Mouse (Mus musculus) neural tube, embryonic 14.5 days (tissue): ENCODE results near the gene Ier3. TPM values are rescaled to one million over a fixed set of nuclear protein-coding genes. Genes with fewer than 3 reads are reported as not detected.

Source experiments
- ATAC-seq: fragments of 200-750 bp; cut with Nextera tagmentation; 2 replicates; pipeline ENCODE4 v1.8.0; 2017; ENCODE audit warnings: low read depth, mild to moderate bottlenecking, moderate TSS enrichment, moderate library complexity
- H3K27ac ChIP-seq: fragments of 300-500 bp; sonication (generic); 2 replicates; pipeline ENCODE4 v1.5.1; 2014; ENCODE audit warnings: low read depth, mild to moderate bottlenecking, control low read depth, low read length, moderate library complexity, mixed read lengths
- H3K27me3 ChIP-seq: fragments of 300-500 bp; sonication (generic); 2 replicates; pipeline ENCODE4 v1.6.1; 2014; ENCODE audit warnings: low read length; ENCODE audit not compliant: control insufficient read depth, insufficient read depth
- H3K36me3 ChIP-seq: fragments of 300-500 bp; sonication (generic); 2 replicates; pipeline ENCODE4 v1.6.1; 2014; ENCODE audit warnings: low read length, mixed read lengths; ENCODE audit not compliant: control insufficient read depth, insufficient read depth
- H3K4me1 ChIP-seq: fragments of 300-500 bp; sonication (generic); 2 replicates; pipeline ENCODE4 v1.6.1; 2014; ENCODE audit warnings: low read length; ENCODE audit not compliant: control insufficient read depth, insufficient read depth
- H3K4me2 ChIP-seq: fragments of 300-500 bp; sonication (generic); 2 replicates; pipeline ENCODE4 v1.6.1; 2014; ENCODE audit warnings: mild to moderate bottlenecking, low read depth, low read length, control low read depth
- H3K4me3 ChIP-seq: fragments of 300-500 bp; sonication (generic); 2 replicates; pipeline ENCODE4 v1.5.1; 2014; ENCODE audit warnings: low read depth, low read length, control low read depth, mixed read lengths
- H3K9ac ChIP-seq: fragments of 300-500 bp; sonication (generic); replicated peaks from 2 replicates; pipeline ENCODE4 v1.6.1; 2014; ENCODE audit warnings: low read depth, mild to moderate bottlenecking, control low read depth, low read length, mixed read lengths
- H3K9me3 ChIP-seq: fragments of 300-500 bp; sonication (generic); 2 replicates; pipeline ENCODE4 v1.6.1; 2016; ENCODE audit warnings: low read length; ENCODE audit not compliant: control insufficient read depth
- WGBS: fragments of 180-500 bp; shearing (Covaris S2); extraction: QIAGEN DNeasy Blood & Tissue Kit; methylation state at CpG from one replicate; pipeline ENCODE4 v1.1.7; 2014; 5-methylcytosine and 5-hydroxymethylcytosine counted together
- polyA plus RNA-seq: library from polyadenylated mRNA; unstranded; fragments of >200 nt; fragmentation: Nextera tagmentation; extraction: Ambion mirVana; gene quantifications from 2 replicates; pipeline ENCODE4 v1.2.1, GENCODE M21; 2014

Ier3 gene
- polyA plus RNA-seq, 1 experiment from 2014 or later: 4.2 TPM

DNA sequence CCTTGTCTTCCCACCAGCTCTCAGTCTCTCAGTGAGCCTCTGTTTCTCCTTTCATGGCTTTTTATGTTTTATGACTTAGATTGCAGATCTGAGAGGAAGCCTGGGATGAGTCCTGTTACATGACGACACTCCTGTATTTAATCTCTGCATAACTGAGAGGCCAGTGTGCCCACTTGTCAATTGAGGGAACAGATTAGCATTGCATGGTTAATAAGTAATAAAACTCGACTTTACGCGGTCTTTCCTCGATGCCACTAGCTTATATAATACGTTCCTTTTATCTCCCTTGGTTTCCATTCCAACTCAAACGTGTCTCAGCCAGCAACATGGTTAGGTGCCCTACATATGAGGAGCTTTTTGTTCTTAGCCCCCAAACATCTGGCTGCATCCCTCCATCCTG is 5.6 kb upstream of the Ier3 start:
- Histone ChIP-seq H3K9ac (no peak overlapping the region), H3K4me2 (no peak overlapping the region), H3K27me3 (no peaks in the 10 kb centered on the region), H3K36me3 (no peaks in the 10 kb centered on the region), H3K4me1 (no peaks in the 10 kb centered on the region), H3K27ac (no peak overlapping the region), H3K4me3 (no peak overlapping the region), H3K9me3 (no peaks in the 10 kb centered on the region)
- 53% methylated on average over 7 of the region's 7 CpGs for WGBS
- no peak for ATAC-seq

DNA sequence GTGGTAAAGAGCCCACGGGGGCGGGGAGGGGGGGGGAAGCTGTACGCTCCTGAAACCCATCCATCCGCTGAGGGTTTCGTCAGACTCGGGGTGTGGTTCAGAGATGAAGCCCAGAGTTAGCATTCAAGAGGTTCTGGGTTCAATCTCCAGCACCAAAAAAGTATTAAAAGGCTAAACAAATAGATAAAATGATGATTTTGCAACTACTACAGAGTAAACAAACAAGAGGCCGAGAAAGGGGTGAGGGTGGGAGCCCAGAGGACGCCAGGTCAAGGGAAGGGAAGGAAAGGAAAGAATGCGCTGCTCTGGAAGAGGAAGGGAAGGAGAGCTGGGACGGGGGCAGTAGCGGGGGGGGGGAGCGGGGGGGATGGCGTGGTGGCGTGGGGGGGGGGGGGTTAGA is 4.8 kb upstream of the Ier3 start:
- Histone ChIP-seq H3K36me3 (no peaks in the 10 kb centered on the region), H3K4me1 (peaks cover 5% of the 10 kb centered on the region), H3K27ac (no peak overlapping the region), H3K9ac (no peak overlapping the region), H3K9me3 (no peaks in the 10 kb centered on the region), H3K27me3 (no peaks in the 10 kb centered on the region), H3K4me3 (no peak overlapping the region), H3K4me2 (no peak overlapping the region)
- 48% methylated on average over 8 of the region's 14 CpGs for WGBS
- no peak for ATAC-seq

DNA sequence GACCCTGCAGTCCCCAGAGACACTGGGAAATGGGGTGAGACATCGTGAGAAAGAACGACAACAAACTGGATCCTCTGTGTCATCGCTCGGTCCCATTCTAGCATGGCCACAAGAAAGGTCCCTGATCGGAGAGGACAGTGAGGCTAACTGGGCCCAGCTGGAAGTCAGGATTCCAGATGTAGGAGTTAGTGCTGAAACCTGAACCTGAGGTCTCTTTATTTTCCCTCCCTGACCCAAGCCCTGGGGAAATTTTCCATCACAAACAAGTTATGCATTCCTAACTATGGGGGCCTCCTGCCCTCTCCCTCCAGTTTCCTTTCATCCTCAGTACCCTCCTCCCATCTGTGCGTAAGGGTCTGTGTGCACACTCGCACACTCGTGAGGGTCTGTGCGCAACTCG is 4.3 kb upstream of the Ier3 start:
- H3K9ac ChIP-seq: no peak overlapping the region
- whole genome bisulfite sequencing: 58% methylated on average over 10 of the region's 10 CpGs
- H3K4me1 ChIP-seq: peaks cover 10% of the 10 kb centered on the region
- ATAC-seq: no peak
- H3K4me2 ChIP-seq: no peak overlapping the region
- no peak overlapping the region for H3K27ac ChIP-seq
- no peak overlapping the region for H3K4me3 ChIP-seq
- H3K36me3 ChIP-seq: no peaks in the 10 kb centered on the region
- no peaks in the 10 kb centered on the region for H3K27me3 ChIP-seq
- H3K9me3 ChIP-seq: no peaks in the 10 kb centered on the region

DNA sequence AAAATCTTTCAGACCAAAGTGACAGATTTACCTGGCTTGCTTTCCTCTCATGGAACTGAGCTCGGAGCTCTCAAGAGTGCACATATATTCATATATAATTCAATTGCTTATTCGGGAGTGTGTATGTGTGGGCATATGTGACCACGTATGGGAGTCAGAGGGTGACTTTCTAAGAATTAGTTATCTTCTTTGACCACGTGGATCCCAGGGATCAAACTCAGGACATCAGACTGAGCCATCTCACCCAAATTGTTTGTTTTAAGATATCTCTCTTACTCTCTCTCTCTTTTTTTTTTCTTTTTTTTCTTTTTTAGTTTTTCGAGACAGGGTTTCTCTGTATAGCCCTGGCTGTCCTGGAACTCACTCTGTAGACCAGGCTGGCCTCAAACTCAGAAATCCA is 1.4 kb upstream of the Ier3 start:
- Histone ChIP-seq H3K9ac (no peak overlapping the region), H3K27ac (no peak overlapping the region), H3K4me1 (peaks cover 20% of the 10 kb centered on the region), H3K27me3 (no peaks in the 10 kb centered on the region), H3K36me3 (no peaks in the 10 kb centered on the region), H3K4me3 (no peak overlapping the region), H3K9me3 (no peaks in the 10 kb centered on the region), H3K4me2 (no peak overlapping the region)
- WGBS: 83% methylated on average over 5 of the region's 5 CpGs
- ATAC-seq: no peak

DNA sequence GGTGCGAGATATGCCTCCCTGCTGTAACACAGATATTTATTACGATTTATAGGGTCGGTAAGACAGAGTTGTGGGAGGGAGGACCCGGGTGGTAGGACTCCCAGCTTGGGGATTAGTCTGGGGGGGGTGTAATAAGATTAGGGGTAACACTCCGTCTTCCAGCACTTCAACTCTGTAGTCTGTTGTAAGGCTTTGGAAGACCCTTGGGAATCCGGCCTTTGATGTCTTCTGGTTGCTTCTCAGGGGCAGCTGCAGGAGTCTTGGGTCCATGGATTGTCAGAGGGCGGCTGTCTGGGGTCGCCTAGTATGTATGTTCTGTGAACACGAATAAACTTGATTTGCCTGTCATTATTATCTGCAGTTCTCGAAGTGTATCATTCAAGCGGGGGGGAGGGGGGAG is 1.1 kb downstream of the Ier3 start:
- Histone ChIP-seq H3K4me1 (peaks cover 20% of the 10 kb centered on the region), H3K9me3 (no peaks in the 10 kb centered on the region), H3K4me3 (peak overlapping the region; percentile 62), H3K36me3 (peaks cover 9% of the 10 kb centered on the region; the same call in 1 of the 2 replicates), H3K27ac (peak overlapping the region; percentile 75), H3K4me2 (peak overlapping the region; percentile 69), H3K9ac (peak overlapping the region; percentile 69), H3K27me3 (no peaks in the 10 kb centered on the region)
- WGBS: 4% methylated on average over 11 of the region's 11 CpGs
- peak; percentile 19 for ATAC-seq

DNA sequence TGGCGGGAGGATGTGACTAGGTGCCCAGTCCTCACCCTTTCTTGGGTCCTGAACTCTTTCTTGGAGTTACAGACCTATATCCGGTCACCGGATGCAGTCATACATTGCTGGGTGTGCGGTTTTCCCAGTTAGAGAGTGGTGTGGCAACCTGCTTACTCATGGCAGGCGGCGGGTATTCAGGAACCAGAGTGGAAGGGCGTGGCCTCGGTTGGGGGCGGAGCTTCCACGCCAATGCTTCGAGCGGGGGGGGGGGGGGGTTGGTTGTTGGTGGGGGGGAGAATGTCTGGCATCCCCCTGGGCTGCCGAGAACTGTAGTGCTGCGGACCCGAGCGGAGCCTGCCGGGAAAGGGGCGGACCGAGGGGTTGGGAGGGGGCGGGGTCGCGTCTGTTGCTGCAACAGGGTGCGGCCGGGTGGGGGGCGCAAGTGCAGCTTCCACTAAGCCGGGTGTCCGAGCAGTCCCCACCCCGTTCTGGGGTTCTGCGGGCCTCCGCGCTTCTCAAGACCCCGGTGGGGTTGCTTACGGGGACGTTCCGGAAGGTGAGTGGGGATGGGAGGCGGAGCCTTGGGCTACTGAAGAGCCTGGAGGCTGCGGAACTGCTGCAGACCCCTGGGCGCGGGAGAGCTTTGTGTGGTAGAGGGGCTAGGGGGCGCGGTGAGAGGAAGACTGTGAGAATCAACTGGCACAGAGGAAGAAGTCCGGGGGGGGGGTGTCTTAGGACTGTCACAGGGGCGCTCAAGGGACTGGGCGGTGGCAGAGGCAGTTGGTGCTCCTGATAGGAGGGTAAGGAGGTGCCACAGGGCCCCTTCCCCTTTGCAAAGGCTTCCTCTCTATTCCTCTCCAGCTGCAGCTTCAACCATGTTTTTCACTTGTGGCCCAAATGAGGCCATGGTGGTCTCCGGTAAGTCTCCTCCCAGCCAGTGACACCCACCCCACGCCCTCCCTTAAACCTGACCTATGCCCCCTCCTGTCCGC is 1.8 kb downstream of the Ier3 start, which contains the start of gene Flot1:
Gene Flot1 (plus strand): TSS at position 267 of the 974 bp plus-strand sequence.
- peaks cover 20% of the 10 kb centered on the region for H3K4me1 ChIP-seq
- no peaks in the 10 kb centered on the region for H3K9me3 ChIP-seq
- H3K4me2 ChIP-seq: peak within 1 kb of the TSS; percentile 69
- H3K4me3 ChIP-seq: peak within 1 kb of the TSS; percentile 62
- under 1% methylated on average over 36 of the region's 47 CpGs for WGBS
- peak; percentile 89 for ATAC-seq
- peak within 1 kb of the TSS; percentile 75 for H3K27ac ChIP-seq
- H3K36me3 ChIP-seq: peaks cover 13% of the 10 kb centered on the region; the same call in 1 of the 2 replicates
- no peaks in the 10 kb centered on the region for H3K27me3 ChIP-seq
- H3K9ac ChIP-seq: peak within 1 kb of the TSS; percentile 69

DNA sequence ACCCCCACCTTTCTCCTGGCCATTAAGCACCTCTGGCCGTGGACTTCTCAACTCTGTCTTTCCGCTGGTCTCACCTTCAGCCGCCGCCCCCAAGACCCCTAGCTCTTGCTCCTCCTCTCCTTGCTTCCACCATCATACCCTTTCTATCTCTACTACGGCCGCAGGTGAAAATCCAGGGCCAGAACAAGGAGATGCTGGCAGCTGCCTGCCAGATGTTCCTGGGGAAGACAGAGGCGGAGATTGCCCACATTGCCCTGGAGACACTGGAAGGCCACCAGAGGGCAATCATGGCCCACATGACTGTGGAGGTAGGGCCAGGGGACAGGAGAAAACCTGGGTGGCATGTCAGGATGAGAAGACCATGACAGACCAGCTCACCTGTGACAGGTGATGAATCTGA is 2.9 kb downstream of the Ier3 start:
- ATAC-seq: no peak
- H3K9me3 ChIP-seq: no peaks in the 10 kb centered on the region
- H3K4me3 ChIP-seq: peak overlapping the region; percentile 62; the same call in 1 of the 2 replicates
- H3K4me1 ChIP-seq: peaks cover 20% of the 10 kb centered on the region
- no peak overlapping the region for H3K27ac ChIP-seq
- H3K9ac ChIP-seq: no peak overlapping the region
- H3K4me2 ChIP-seq: peak overlapping the region; percentile 69; the same call in 1 of the 2 replicates
- H3K36me3 ChIP-seq: peaks cover 13% of the 10 kb centered on the region; the same call in 1 of the 2 replicates
- WGBS: 57% methylated on average over 7 of the region's 7 CpGs
- no peaks in the 10 kb centered on the region for H3K27me3 ChIP-seq

DNA sequence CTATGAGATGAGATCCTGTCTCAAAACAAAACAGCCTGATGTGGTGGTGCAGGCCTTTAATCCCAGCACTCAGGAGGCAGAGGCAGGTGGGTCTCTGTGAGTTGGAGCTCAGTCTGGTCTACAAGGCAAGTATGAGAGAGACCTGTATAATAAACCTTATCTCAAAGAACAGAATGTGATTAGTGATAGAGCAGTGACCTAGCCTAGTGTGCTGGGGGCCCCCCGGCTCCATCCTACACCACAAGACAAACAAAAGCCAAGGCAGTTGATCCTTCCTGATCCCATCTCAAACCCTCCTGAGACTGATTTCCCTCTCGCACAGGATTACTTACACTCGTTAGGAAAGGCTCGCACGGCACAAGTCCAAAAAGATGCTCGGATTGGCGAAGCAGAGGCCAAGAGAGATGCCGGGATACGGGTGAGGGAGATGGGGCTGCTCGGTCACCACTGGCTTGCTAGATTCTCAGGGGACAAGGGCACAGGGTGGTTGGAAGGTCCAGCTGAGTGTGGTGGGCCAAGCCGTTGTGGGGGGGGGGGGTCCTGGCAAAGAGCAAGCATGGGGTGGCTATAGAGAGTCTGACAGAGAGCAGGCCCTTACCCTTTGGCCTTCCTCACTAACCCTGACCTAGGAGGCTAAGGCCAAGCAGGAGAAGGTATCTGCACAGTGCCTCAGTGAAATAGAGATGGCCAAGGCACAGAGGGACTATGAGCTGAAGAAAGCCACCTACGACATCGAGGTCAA is 3.8 kb downstream of the Ier3 start:
- no peak for ATAC-seq
- Histone ChIP-seq H3K9ac (no peak overlapping the region), H3K27ac (no peak overlapping the region), H3K9me3 (no peaks in the 10 kb centered on the region), H3K4me2 (no peak overlapping the region), H3K4me1 (peaks cover 23% of the 10 kb centered on the region), H3K36me3 (peaks cover 13% of the 10 kb centered on the region; the same call in 1 of the 2 replicates), H3K4me3 (no peak overlapping the region), H3K27me3 (no peaks in the 10 kb centered on the region)
- 96% methylated on average over 13 of the region's 13 CpGs for WGBS
